Mouse (Mus musculus) lung, postnatal 10 days (tissue): ENCODE data around the gene Tmem50b.
"Not testable (repeated sequence)": the region's sequence is repeated elsewhere in the genome, so short reads cannot be mapped to it uniquely, and the experiment has no call there.

Source experiments
- DNase-seq: peaks from one replicate; pipeline ENCODE4 v3.0.0; 2021

Tmem50b gene

GRCm38 (mm10) chr16:91536372-91536771 lies 61.2 kb downstream of the Tmem50b start:
- DNase-seq, result no peak

- no peak for DNase-seq
Observed at GRCm38 (mm10) chr16:91534888-91535287, 62.7 kb downstream of the Tmem50b start.

- no peak for DNase-seq
Observed at GRCm38 (mm10) chr16:91534477-91534876, 63.1 kb downstream of the Tmem50b start.

GRCm38 (mm10) chr16:91533097-91534001 lies 64.3 kb downstream of the Tmem50b start:
- no peak for DNase-seq

- no peak for DNase-seq
Observed at GRCm38 (mm10) chr16:91532429-91532828, 65.2 kb downstream of the Tmem50b start.

- DNase-seq, result no peak
Observed at GRCm38 (mm10) chr16:91531856-91532255, 65.7 kb downstream of the Tmem50b start.

- DNase-seq, result not testable (repeated sequence)
Observed at GRCm38 (mm10) chr16:91530830-91531229, 66.8 kb downstream of the Tmem50b start.

GRCm38 (mm10) chr16:91528578-91528977 lies 69.0 kb downstream of the Tmem50b start:
- no peak for DNase-seq

GRCm38 (mm10) chr16:91527500-91527899 lies 70.1 kb downstream of the Tmem50b start:
- no peak for DNase-seq

GRCm38 (mm10) chr16:91527051-91527450 lies 70.5 kb downstream of the Tmem50b start:
- peak; percentile 79 for DNase-seq

- DNase-seq, result no peak
Observed at GRCm38 (mm10) chr16:91526274-91526673, 71.3 kb downstream of the Tmem50b start.
